Mouse (Mus musculus) testis, postnatal 14 days (tissue): ENCODE results near the gene Olfr523.
"Not testable (repeated sequence)": the region's sequence is repeated elsewhere in the genome, so short reads cannot be mapped to it uniquely, and the experiment has no call there.

Experiments
- DNase-seq: peaks from one replicate; pipeline ENCODE4 v3.0.0; 2021; ENCODE audit warnings: low spot score

Gene Olfr523

GRCm38 (mm10) chr7:140172936-140173335 is at the start of gene Olfr523:
Gene Olfr523, plus strand, starts transcription at chr7:140173217.
- DNase-seq = no peak

GRCm38 (mm10) chr7:140124382-140124781 is 48.6 kb upstream of the Olfr523 start:
- no peak for DNase-seq

GRCm38 (mm10) chr7:140125278-140126021 is 47.6 kb upstream of the Olfr523 start:
- peak; percentile 90 for DNase-seq

- no peak for DNase-seq
These were observed 47.0 kb upstream of the Olfr523 start for GRCm38 (mm10) chr7:140126022-140126350.

- no peak for DNase-seq
These were observed 46.1 kb upstream of the Olfr523 start for GRCm38 (mm10) chr7:140126934-140127333.

- DNase-seq = no peak
These were observed 45.1 kb upstream of the Olfr523 start for GRCm38 (mm10) chr7:140127911-140128310.

GRCm38 (mm10) chr7:140132184-140132583 is 40.8 kb upstream of the Olfr523 start:
- not testable (repeated sequence) for DNase-seq

GRCm38 (mm10) chr7:140134033-140134432 is 39.0 kb upstream of the Olfr523 start:
- not testable (repeated sequence) for DNase-seq

GRCm38 (mm10) chr7:140135106-140135770 is 37.8 kb upstream of the Olfr523 start:
- no peak for DNase-seq

GRCm38 (mm10) chr7:140137135-140138020 is 35.6 kb upstream of the Olfr523 start, which contains the start of gene Mtg1:
Gene Mtg1, plus strand, starts transcription at chr7:140137564.
- peak; percentile 92 for DNase-seq

- no peak for DNase-seq
These were observed 35.1 kb upstream of the Olfr523 start for GRCm38 (mm10) chr7:140138021-140138310.

GRCm38 (mm10) chr7:140141350-140141749 is 31.7 kb upstream of the Olfr523 start:
- no peak for DNase-seq

GRCm38 (mm10) chr7:140144550-140144949 is 28.5 kb upstream of the Olfr523 start:
- DNase-seq = no peak

GRCm38 (mm10) chr7:140153383-140153782 is 19.6 kb upstream of the Olfr523 start:
- DNase-seq = no peak

- DNase-seq = no peak
These were observed 19.2 kb upstream of the Olfr523 start for GRCm38 (mm10) chr7:140153829-140154217.

GRCm38 (mm10) chr7:140154218-140154927 is 18.6 kb upstream of the Olfr523 start, which contains the start of gene Sprn:
Gene Sprn, minus strand, starts transcription at chr7:140154877.
- no peak for DNase-seq

- no peak for DNase-seq
These were observed 12.7 kb upstream of the Olfr523 start for GRCm38 (mm10) chr7:140160363-140160762.

GRCm38 (mm10) chr7:140164664-140165063 is 8.4 kb upstream of the Olfr523 start, which contains the start of gene Olfr522:
Gene Olfr522, minus strand, starts transcription at chr7:140164764.
- DNase-seq = no peak

GRCm38 (mm10) chr7:140167950-140168349 is 5.1 kb upstream of the Olfr523 start:
- DNase-seq = no peak

GRCm38 (mm10) chr7:140169386-140169785 is 3.6 kb upstream of the Olfr523 start:
- no peak for DNase-seq

- no peak for DNase-seq
These were observed 2.2 kb upstream of the Olfr523 start for GRCm38 (mm10) chr7:140170863-140171262.

GRCm38 (mm10) chr7:140179176-140179575 is 6.2 kb downstream of the Olfr523 start:
- DNase-seq = no peak
